23 mouse cellular contexts compared by ENCODE assay signal in the genomic region with DNA sequence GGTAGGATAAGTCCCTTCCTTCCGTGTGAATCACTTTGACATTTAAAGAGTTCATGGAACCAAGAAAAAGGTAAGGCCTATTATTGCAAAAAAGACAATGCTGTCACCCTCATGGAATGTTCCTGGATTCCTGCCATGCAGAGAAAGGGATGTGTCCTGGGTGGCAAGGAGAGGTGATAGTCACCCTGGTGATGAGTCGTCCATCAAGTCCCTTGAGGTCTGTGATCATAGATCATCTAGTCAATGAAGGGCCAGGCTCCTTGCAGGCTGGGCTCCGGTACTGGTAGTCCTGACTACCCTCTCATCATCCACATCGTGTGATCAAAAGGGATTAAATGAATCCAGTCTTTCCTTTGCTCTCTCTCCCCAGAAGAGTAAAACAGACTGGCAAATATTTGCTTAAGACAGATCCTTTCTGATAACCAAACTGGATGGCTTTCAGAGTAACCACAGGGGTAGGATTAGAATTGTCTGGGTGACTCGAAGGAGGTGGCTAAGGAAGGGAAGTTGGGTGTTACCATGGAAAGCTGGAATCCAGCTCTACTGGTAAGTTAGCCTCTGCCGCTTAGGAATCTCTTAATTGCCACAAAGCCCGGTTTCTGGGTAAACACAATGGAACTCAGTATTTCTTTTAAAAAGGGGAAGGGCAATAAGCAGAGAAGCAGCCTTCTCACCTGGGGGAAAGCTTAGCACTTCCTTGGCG.
A peak's percentile ranks its signal among the peaks of the same experiment; 100 is the strongest.
DNase-seq lines count a peak whose midpoint lies in the region; ATAC-seq and TF ChIP-seq lines count a peak whose summit lies in the region.
"Had no signal": no experiment of that assay in that cellular context is flagged by ENCODE, and none has a peak within 500 bp of the region (broad histone marks: within the 10 kb centered on the region; RNA-seq: fewer than 3 reads in every experiment).

No protein-coding gene starts in this region.

- no peak overlapping the region for H3K4me3 ChIP-seq in lung, embryonic 16.5 days (ENCODE audit: low read length)
- H3K4me3 ChIP-seq in stomach, embryonic 14.5 days (ENCODE audit: low read depth, low read length) = no peak overlapping the region
- no peak overlapping the region for H3K4me3 ChIP-seq in kidney, embryonic 16.5 days (ENCODE audit: low read length)
- H3K4me3 ChIP-seq: erythroblast, embryonic 14.5 days; forebrain, embryonic 13.5 days; heart, embryonic 10.5 days; left cerebral cortex, adult 2 months; midbrain, embryonic 10.5 days had no signal

- 34% methylated on average over 8 of the region's 8 CpGs for WGBS in lung, embryonic 16.5 days
- WGBS in stomach, embryonic 14.5 days = 40% methylated on average over 8 of the region's 8 CpGs
- 63% methylated on average over 8 of the region's 8 CpGs for WGBS in kidney, embryonic 16.5 days

- CTCF ChIA-PET in Patski (lab: Charles Lee) = no interaction called here

- H3K4me1 ChIP-seq in lung, embryonic 16.5 days (replicated peaks; ENCODE audit: control insufficient read depth, insufficient read depth, low read length) = no peaks in the 10 kb centered on the region
- no peaks in the 10 kb centered on the region for H3K4me1 ChIP-seq in stomach, embryonic 14.5 days (ENCODE audit: control insufficient read depth, insufficient read depth, low read length)
- no peaks in the 10 kb centered on the region for H3K4me1 ChIP-seq in kidney, embryonic 16.5 days (ENCODE audit: insufficient read depth, low read length)
- H3K4me1 ChIP-seq: heart, embryonic 10.5 days had no signal

- no peaks in the 10 kb centered on the region for H3K36me3 ChIP-seq in lung, embryonic 16.5 days (ENCODE audit: control insufficient read depth, insufficient read depth, low read length)
- no peaks in the 10 kb centered on the region for H3K36me3 ChIP-seq in stomach, embryonic 14.5 days (ENCODE audit: control insufficient read depth, insufficient read depth, low read length)
- no peaks in the 10 kb centered on the region for H3K36me3 ChIP-seq in kidney, embryonic 16.5 days (ENCODE audit: insufficient read depth, low read length)
- H3K36me3 ChIP-seq: heart, embryonic 10.5 days; midbrain, embryonic 10.5 days had no signal

- TF ChIP-seq CTCF in Patski (IDR thresholded peaks at IDR 0.05) = no peak

- POLR2A ChIA-PET in Patski (lab: Charles Lee) = interaction anchor here (0.6 kb wide), 2 partner anchors 75 to 175 kb away, joined by 4 to 5 read pairs; no protein-coding TSS in a partner anchor

- no peak overlapping the region for H3K9ac ChIP-seq in lung, embryonic 16.5 days (ENCODE audit: low read length)
- H3K9ac ChIP-seq in stomach, embryonic 14.5 days (replicated peaks; ENCODE audit: low read depth, low read length) = no peak overlapping the region
- no peak overlapping the region for H3K9ac ChIP-seq in kidney, embryonic 16.5 days (replicated peaks; ENCODE audit: low read length)
- H3K9ac ChIP-seq: forebrain, embryonic 13.5 days had no signal

- H3K4me2 ChIP-seq in lung, embryonic 16.5 days (ENCODE audit: low read depth, low read length) = no peak overlapping the region
- H3K4me2 ChIP-seq in stomach, embryonic 14.5 days (replicated peaks; ENCODE audit: low read depth, low read length) = no peak overlapping the region
- H3K4me2 ChIP-seq in kidney, embryonic 16.5 days (replicated peaks; ENCODE audit: low read depth, low read length) = no peak overlapping the region
- H3K4me2 ChIP-seq: forebrain, embryonic 13.5 days had no signal

- no peak overlapping the region for H3K27ac ChIP-seq in lung, embryonic 16.5 days (ENCODE audit: low read length)
- H3K27ac ChIP-seq in stomach, embryonic 14.5 days (ENCODE audit: low read length) = no peak overlapping the region
- no peak overlapping the region for H3K27ac ChIP-seq in kidney, embryonic 16.5 days (ENCODE audit: low read length)
- H3K27ac ChIP-seq: forebrain, embryonic 13.5 days; heart, embryonic 10.5 days; left cerebral cortex, adult 2 months; macrophage; midbrain, embryonic 10.5 days had no signal

- H3K27me3 ChIP-seq in lung, embryonic 16.5 days (ENCODE audit: control insufficient read depth, insufficient read depth, low read depth, low read length) = no peaks in the 10 kb centered on the region
- H3K27me3 ChIP-seq in Patski = no peaks in the 10 kb centered on the region
- H3K27me3 ChIP-seq in stomach, embryonic 14.5 days (ENCODE audit: control insufficient read depth, insufficient read depth, low read length) = no peaks in the 10 kb centered on the region
- H3K27me3 ChIP-seq in kidney, embryonic 16.5 days (ENCODE audit: insufficient read depth, low read length) = no peaks in the 10 kb centered on the region
- H3K27me3 ChIP-seq: forebrain, embryonic 13.5 days had no signal

- no peaks in the 10 kb centered on the region for H3K9me3 ChIP-seq in lung, embryonic 16.5 days (ENCODE audit: control insufficient read depth, low read length)
- H3K9me3 ChIP-seq in stomach, embryonic 14.5 days (ENCODE audit: control insufficient read depth, low read depth, low read length) = no peaks in the 10 kb centered on the region
- H3K9me3 ChIP-seq in kidney, embryonic 16.5 days (ENCODE audit: low read length) = no peaks in the 10 kb centered on the region
- H3K9me3 ChIP-seq: forebrain, embryonic 13.5 days; heart, embryonic 10.5 days; midbrain, embryonic 10.5 days had no signal

- in situ Hi-C loops in Patski (cut with MboI; ENCODE audit: low pct_unique_long_range_greater_than_20kb) = no loop called here

- peak; percentile 31 for DNase-seq in embryo, embryonic 10 days (ENCODE audit: low spot score)
- no peak for DNase-seq in embryo, embryonic 11 days
- DNase-seq in lung, postnatal 10 days = no peak
- peak; percentile 27 for DNase-seq in Patski (ENCODE audit: low read depth, low spot score)
- DNase-seq in c-Kit-positive CD71-positive TER-119-positive erythroid progenitor cells, embryonic 14.5 days (ENCODE audit: low spot score) = no peak
- DNase-seq: B cell, adult 2 months; cerebellum, adult 9-10 months; gastrocnemius, postnatal 25 days; kidney, adult 9 months; kidney, postnatal 4 days; layer of hippocampus, adult 9-11 months; left cerebral cortex, postnatal 4 days; liver; thymus, adult 2 months had no signal

- peak; percentile 68; the same call in 1 of the 2 replicates for ATAC-seq in lung, embryonic 16.5 days (ENCODE audit: low read depth)
- peak; percentile 78 for ATAC-seq in Patski
- ATAC-seq in stomach, embryonic 14.5 days (ENCODE audit: insufficient number of reproducible peaks, insufficient read depth, low FRiP score, low read depth) = peak; percentile 72
- no peak for ATAC-seq in kidney, embryonic 16.5 days (ENCODE audit: low FRiP score, low TSS enrichment)
- ATAC-seq: forebrain, embryonic 13.5 days had no signal

Comparison
In these comparisons a context has a peak if more than half of its experiments do, and no peak if none do; other contexts are left out.
1. DNase-seq: peak in embryo, embryonic 10 days (single experiment) and Patski (single experiment); none in embryo, embryonic 11 days (single experiment), lung, postnatal 10 days (single experiment) and c-Kit-positive CD71-positive TER-119-positive erythroid progenitor cells, embryonic 14.5 days (single experiment).